Mouse (Mus musculus) layer of hippocampus, adult 2 months (tissue): ENCODE data around the gene Ubxn11. TPM values are rescaled to one million over a fixed set of nuclear protein-coding genes. Genes with fewer than 3 reads are reported as not detected.
"Not testable (repeated sequence)": the region's sequence is repeated elsewhere in the genome, so short reads cannot be mapped to it uniquely, and the experiment has no call there.

Source experiments
- DNase-seq, 2 experiments: peaks; one replicate each; pipeline ENCODE4 v3.0.0; 2022; ENCODE audit warnings: low spot score in 2 of 2
- H3K27ac ChIP-seq: fragments of 200-600 bp; 2 replicates; pipeline ENCODE4 v1.8.1; 2022
- H3K4me3 ChIP-seq: fragments of 200-600 bp; 2 replicates; pipeline ENCODE4 v1.8.1; 2022; ENCODE audit warnings: mild to moderate bottlenecking
- CTCF ChIP-seq: fragments of 200-600 bp; conservative IDR thresholded peaks from 2 replicates; pipeline ENCODE4 v1.8.1; 2022; ENCODE audit warnings: antibody characterized with exemption, mild to moderate bottlenecking, moderate library complexity
- total RNA-seq, 2 experiments: library from RNA; stranded (reverse); gene quantifications; 2 replicates each; pipeline ENCODE4 v1.2.3; 2021

Gene Ubxn11
- total RNA-seq, 2 experiments from 2014 or later: 34.0 to 42.4 TPM

DNA sequence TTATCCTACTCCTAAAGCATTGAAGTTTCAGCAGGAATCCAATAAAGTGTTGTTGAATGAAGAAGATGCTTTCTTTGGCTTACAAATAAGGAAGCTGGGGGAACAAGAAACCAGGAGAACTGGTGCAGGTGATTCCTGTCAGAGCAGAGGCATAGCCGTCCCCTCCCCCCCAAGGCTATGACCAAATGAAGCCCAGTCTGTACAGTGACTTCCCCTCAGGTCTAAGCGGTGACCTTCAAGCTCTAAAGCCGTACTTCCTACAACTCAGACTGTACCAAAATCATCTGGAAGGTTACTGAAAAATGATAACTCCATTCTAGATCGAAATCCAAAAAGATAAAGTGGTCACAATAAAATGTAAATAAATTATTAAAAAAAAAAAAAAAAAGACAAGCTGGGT is 47.0 kb downstream of the Ubxn11 start:
- Histone ChIP-seq H3K4me3 (no peak overlapping the region), H3K27ac (no peak overlapping the region)
- no peak for TF ChIP-seq CTCF
- DNase-seq: no peak

- TF ChIP-seq CTCF: no peak
- no peak for DNase-seq
- Histone ChIP-seq H3K4me3 (no peak overlapping the region), H3K27ac (no peak overlapping the region)
Observed at GRCm38 (mm10) chr4:134152112-134152511, 49.7 kb downstream of the Ubxn11 start.

DNA sequence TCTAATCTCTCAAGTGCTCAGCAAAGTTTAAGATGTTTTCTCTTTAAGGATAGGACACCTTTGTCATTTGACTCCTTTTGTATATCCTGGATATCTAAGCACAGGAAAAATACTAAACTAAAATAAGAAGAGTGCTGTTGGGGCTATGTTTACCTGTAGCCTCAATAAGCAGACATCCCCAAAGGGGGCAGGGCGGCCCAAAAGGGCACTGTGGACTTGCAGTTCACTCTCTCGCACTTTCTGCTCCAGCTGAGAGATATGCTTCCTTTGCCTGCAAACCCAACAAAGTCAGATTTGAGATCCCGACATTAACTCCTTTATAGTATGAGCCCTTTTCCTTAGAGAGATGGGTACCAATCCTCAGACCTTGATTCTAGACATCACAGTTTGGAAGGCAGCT is 51.3 kb downstream of the Ubxn11 start:
- Histone ChIP-seq H3K4me3 (no peak overlapping the region), H3K27ac (no peak overlapping the region)
- no peak for DNase-seq
- no peak for TF ChIP-seq CTCF

- DNase-seq: no peak
- no peak for TF ChIP-seq CTCF
- H3K4me3 ChIP-seq: no peak overlapping the region
- H3K27ac ChIP-seq: no peak overlapping the region
Observed at GRCm38 (mm10) chr4:134154354-134154753, 52.0 kb downstream of the Ubxn11 start.

DNA sequence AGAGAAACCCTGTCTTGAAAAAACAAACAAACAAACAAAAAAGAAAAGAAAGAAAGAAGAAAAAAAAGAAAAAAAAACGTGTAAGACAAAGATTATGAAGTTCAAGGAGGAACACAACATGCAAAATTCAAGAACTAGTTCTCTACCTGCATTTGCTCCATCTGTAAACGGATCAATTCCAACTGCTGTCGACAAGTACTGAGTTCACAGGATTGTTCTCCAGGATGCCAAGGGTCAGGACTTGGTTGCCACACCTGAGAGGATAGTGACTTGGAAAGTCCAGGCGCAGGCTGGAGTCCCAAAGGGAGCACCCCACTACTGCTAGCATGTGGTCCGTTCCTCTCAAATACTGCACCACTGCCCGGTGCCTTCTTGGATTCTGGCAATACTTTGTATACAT is 53.2 kb downstream of the Ubxn11 start:
- Histone ChIP-seq H3K27ac (no peak overlapping the region), H3K4me3 (no peak overlapping the region)
- DNase-seq: no peak
- no peak for TF ChIP-seq CTCF

GRCm38 (mm10) chr4:134155961-134156465 is 53.6 kb downstream of the Ubxn11 start:
- Histone ChIP-seq H3K4me3 (no peak overlapping the region), H3K27ac (peak overlapping the region; percentile 21; the same call in 1 of the 2 replicates)
- DNase-seq: no peak
- no peak for TF ChIP-seq CTCF

DNA sequence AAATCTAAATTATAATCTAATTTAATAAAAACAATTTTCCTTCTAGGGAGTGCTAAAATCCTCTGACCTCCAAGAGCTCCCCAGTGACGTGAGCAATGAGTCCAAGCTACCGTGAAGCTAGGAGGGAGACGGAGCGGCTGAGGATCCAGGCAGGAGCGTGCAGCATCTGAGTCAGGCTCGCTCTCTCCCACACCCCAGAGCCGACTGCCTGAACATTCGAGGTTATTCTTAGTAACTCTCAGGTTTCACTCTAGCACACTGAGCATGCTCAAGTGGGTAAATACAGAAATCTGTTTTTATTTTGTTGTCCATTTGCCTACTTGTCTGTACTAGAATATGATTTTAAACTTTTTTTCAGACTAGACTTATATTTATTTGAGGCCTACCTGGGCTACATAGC is 54.4 kb downstream of the Ubxn11 start:
- peak; percentile 41 to 51 for DNase-seq
- H3K27ac ChIP-seq: peak overlapping the region; percentile 21; the same call in 1 of the 2 replicates

GRCm38 (mm10) chr4:134157558-134157957 is 55.2 kb downstream of the Ubxn11 start:
- no peak for TF ChIP-seq CTCF
- peak overlapping the region; percentile 21; the same call in 1 of the 2 replicates for H3K27ac ChIP-seq
- no peak for DNase-seq
- H3K4me3 ChIP-seq: no peak overlapping the region

More for the DNA sequence above, 54.4 kb downstream of the Ubxn11 start:
- no peak for TF ChIP-seq CTCF
- H3K4me3 ChIP-seq: no peak overlapping the region

GRCm38 (mm10) chr4:134158774-134159173 is 56.4 kb downstream of the Ubxn11 start:
- TF ChIP-seq CTCF: no peak

DNA sequence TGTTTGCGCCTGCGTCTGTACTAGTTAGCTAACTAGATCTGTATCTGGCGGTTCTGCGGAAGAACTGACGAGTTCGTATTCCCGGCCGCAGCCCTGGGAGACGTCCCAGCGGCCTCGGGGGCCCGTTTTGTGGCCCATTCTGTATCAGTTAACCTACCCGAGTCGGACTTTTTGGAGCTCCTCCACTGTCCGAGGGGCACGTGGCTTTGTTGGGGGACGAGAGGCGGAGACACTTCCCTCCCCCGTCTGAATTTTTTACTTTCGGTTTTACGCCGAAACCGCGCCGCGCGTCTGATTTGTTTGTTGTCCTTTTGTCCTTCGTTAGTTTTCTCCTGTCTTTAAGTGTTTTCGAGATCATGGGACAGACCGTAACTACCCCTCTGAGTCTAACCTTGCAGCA is 57.7 kb downstream of the Ubxn11 start:
- peak overlapping the region; percentile 53 for H3K4me3 ChIP-seq
- peak overlapping the region; percentile 69; the same call in 1 of the 2 replicates for H3K27ac ChIP-seq
- not testable (repeated sequence) for DNase-seq

More at GRCm38 (mm10) chr4:134158774-134159173, 56.4 kb downstream of the Ubxn11 start:
- DNase-seq: no peak
- no peak overlapping the region for H3K27ac ChIP-seq
- no peak overlapping the region for H3K4me3 ChIP-seq

GRCm38 (mm10) chr4:134164591-134164990 is 62.2 kb downstream of the Ubxn11 start:
- Histone ChIP-seq H3K27ac (no peak overlapping the region), H3K4me3 (no peak overlapping the region)
- no peak for DNase-seq
- no peak for TF ChIP-seq CTCF

DNA sequence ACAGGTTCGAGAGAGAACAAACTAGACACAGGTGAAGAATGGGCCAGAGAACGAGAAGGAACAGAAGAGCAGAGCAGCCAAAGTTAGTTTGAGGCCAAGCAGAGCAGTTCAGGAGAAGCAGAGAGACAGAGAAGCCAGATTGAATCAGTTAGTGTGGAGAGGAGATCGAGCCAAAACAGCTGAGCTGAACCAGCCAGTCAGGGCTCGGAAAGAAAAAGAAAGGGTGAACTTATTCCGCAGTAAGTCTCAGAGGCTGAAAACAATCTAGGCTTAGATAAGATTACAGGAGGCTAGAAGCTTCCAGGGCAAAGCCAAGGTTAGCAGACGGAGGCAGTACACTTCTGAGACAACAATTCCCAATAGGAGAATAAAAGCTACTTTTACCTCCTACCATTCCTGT is 62.7 kb downstream of the Ubxn11 start:
- Histone ChIP-seq H3K4me3 (no peak overlapping the region), H3K27ac (no peak overlapping the region)
- TF ChIP-seq CTCF: no peak
- DNase-seq: no peak

DNA sequence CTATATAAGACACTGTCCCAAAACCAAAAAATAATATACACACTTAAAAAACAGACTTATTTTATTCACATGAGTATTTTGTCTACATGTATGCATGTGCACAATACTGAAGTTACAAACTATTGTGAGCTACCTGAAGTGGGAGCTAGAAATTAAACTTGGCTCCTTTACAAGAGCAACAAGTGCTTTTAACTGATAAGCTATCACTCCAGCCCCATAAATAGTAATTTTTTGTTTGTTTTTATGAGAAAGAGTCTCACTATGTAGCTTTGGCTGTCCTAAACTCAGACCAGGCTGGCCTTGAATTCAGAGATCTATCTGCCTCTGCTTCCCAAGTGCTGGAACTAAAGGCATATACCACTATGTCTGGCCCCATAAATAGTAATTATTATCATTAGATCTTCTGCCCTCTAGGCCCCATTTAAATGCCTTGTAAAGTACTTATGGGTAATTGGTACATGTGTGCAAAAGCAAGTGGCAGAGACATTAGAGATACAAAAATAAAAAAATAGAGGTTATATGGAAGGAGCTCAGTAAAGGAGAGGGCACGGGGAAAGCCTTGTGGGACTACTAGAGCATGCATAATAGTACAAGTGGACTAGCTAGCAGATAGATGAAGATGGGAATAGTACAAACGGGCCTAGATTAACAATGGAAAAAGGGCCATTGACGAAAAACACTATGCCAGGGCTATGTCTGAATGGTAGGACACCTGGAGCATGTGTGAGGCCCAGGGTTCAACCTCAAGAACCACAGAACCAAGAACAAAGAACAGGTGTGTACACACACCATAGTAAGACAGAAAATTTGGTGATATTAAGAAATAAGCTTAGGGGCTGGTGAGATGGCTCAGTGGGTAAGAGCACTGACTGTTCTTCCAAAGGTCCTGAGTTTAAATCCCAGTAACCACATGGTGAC is 63.4 kb downstream of the Ubxn11 start:
- Histone ChIP-seq H3K4me3 (no peak overlapping the region), H3K27ac (no peak overlapping the region)
- no peak for TF ChIP-seq CTCF
- DNase-seq: no peak

DNA sequence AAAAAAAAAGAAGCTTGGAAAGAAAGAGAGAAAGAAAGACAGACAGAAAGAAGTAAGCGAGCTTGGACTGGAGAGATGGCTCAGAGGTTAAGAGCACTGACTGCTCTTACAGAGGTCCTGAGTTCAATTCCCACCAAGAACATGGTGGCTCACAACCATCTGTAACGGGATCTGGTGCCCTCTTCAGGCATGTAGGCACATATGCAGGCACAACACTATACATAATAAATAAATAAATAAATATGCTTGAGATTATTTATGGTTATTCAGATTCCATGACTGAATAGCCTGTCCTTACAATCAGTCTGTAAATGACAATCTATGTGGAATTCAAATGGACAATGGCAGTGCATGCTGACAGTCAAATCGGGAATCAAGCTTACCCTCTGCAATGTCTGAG is 64.5 kb downstream of the Ubxn11 start:
- Histone ChIP-seq H3K27ac (no peak overlapping the region), H3K4me3 (no peak overlapping the region)
- peak; percentile 48 for TF ChIP-seq CTCF
- no peak for DNase-seq
